Mouse (Mus musculus) forebrain, embryonic 10.5 days (tissue): ENCODE data around the gene Atg9b. TPM values are rescaled to one million over a fixed set of nuclear protein-coding genes. Genes with fewer than 3 reads are reported as not detected.
A peak's percentile ranks its signal among the peaks of the same experiment; 100 is the strongest.

Source experiments
- DNase-seq: peaks from one replicate; pipeline ENCODE4 v3.0.0-alpha.2; 2017; ENCODE audit warnings: low spot score; ENCODE audit errors: extremely low spot score
- H3K27ac ChIP-seq: fragments of 300-500 bp; sonication (generic); 2 replicates; pipeline ENCODE4 v1.5.1; 2016; ENCODE audit warnings: mild to moderate bottlenecking
- H3K27me3 ChIP-seq: fragments of 300-500 bp; sonication (generic); 2 replicates; pipeline ENCODE4 v1.6.1; 2016; ENCODE audit warnings: mild to moderate bottlenecking; ENCODE audit not compliant: poor library complexity, severe bottlenecking
- H3K36me3 ChIP-seq: fragments of 300-500 bp; sonication (generic); replicated peaks from 2 replicates; pipeline ENCODE4 v1.6.1; 2016; ENCODE audit warnings: mild to moderate bottlenecking, moderate library complexity
- H3K4me1 ChIP-seq: fragments of 300-500 bp; sonication (generic); 2 replicates; pipeline ENCODE4 v1.6.1; 2016
- H3K4me3 ChIP-seq: fragments of 300-500 bp; sonication (generic); 2 replicates; pipeline ENCODE4 v1.5.1; 2016; ENCODE audit warnings: mild to moderate bottlenecking, moderate library complexity
- H3K9me3 ChIP-seq: fragments of 300-500 bp; sonication (generic); 2 replicates; pipeline ENCODE4 v1.6.1; 2016; ENCODE audit warnings: mild to moderate bottlenecking, moderate library complexity
- WGBS: fragments of 180-500 bp; shearing (Covaris S2); methylation state at CpG from one replicate; pipeline ENCODE4 v1.1.7; 2016; 5-methylcytosine and 5-hydroxymethylcytosine counted together
- polyA plus RNA-seq: library from polyadenylated mRNA; unstranded; fragments of >200 nt; fragmentation: Nextera tagmentation; extraction: Ambion mirVana; gene quantifications from 2 replicates; pipeline ENCODE4 v1.2.1, GENCODE M21; 2016

The Atg9b gene
- polyA plus RNA-seq = 0.99 and 1.3 TPM in 2 replicates

GRCm38 (mm10) chr5:24391864-24392263 is at the start of gene Atg9b:
Gene Atg9b (minus strand): TSS chr5:24392143.
- WGBS = 83% methylated on average over 7 of the region's 7 CpGs
- peaks cover 47% of the 10 kb centered on the region for H3K4me1 ChIP-seq
- peaks cover 50% of the 10 kb centered on the region for H3K27me3 ChIP-seq
- no peak within 1 kb of the TSS for H3K4me3 ChIP-seq
- no peaks in the 10 kb centered on the region for H3K9me3 ChIP-seq
- DNase-seq = no peak
- no peak within 1 kb of the TSS for H3K27ac ChIP-seq
- H3K36me3 ChIP-seq = peaks cover 4% of the 10 kb centered on the region

GRCm38 (mm10) chr5:24441187-24441586 is 49.2 kb upstream of the Atg9b start:
- no peak overlapping the region for H3K4me3 ChIP-seq
- H3K9me3 ChIP-seq = no peaks in the 10 kb centered on the region; the same call in 1 of the 2 replicates
- no peak overlapping the region for H3K27ac ChIP-seq
- H3K4me1 ChIP-seq = peaks cover 26% of the 10 kb centered on the region
- H3K27me3 ChIP-seq = no peaks in the 10 kb centered on the region
- H3K36me3 ChIP-seq = peaks cover 76% of the 10 kb centered on the region
- DNase-seq = no peak
- WGBS = 93% methylated on average over 8 of the region's 8 CpGs

DNA sequence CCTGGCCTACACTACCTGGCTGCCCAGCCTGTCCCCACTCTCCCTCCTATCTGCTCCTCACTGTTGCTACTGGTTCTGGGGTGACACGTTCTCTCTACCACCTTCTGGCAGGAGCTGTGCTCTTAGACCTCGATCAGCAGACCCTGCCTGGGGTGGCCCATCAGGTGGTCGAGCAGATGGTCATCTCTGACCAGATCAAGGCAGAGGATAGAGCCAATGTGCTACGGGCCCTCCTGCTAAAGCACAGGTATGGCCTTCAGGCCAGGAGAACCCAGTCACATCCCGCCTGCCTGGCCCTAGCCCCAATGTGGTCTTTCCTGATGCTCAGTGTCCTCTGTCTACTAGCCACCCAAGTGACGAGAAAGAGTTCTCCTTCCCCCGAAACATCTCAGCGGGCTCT is 42.0 kb upstream of the Atg9b start:
- Histone ChIP-seq H3K4me3 (no peak overlapping the region), H3K36me3 (peaks cover 98% of the 10 kb centered on the region), H3K4me1 (peaks cover 3% of the 10 kb centered on the region), H3K27ac (no peak overlapping the region), H3K9me3 (no peaks in the 10 kb centered on the region), H3K27me3 (no peaks in the 10 kb centered on the region)
- no peak for DNase-seq
- 87% methylated on average over 8 of the region's 8 CpGs for WGBS

- no peak for DNase-seq
- H3K4me1 ChIP-seq = peaks cover 54% of the 10 kb centered on the region
- H3K9me3 ChIP-seq = no peaks in the 10 kb centered on the region
- 11% methylated on average over 9 of the region's 9 CpGs for WGBS
- peaks cover 19% of the 10 kb centered on the region for H3K27me3 ChIP-seq
- peaks cover 48% of the 10 kb centered on the region for H3K36me3 ChIP-seq
- peak overlapping the region; percentile 54; the same call in 1 of the 2 replicates for H3K27ac ChIP-seq
- H3K4me3 ChIP-seq = peak overlapping the region; percentile 75; the same call in 1 of the 2 replicates
These were observed 36.7 kb upstream of the Atg9b start for GRCm38 (mm10) chr5:24428596-24428995.

DNA sequence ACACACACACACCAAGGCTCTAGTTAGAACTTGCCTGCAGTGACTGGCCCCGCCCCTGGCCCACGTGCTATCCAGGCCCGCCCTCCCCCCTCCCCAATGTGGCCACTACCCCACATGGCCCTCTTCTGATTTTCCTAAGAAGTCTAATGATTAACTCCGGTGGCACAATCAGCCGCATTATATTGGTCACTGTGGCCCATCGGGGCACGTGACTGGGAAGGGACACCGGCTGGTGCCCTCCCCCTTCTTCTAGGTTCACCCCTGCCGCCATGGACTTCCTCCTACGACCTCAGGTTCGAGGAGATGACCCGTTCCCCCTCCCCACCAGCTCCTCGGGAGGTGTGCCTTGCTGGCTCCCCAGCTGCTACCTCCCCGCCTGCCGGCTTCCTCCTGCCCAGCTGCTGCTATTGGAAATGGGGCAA is 36.0 kb upstream of the Atg9b start:
- peaks cover 19% of the 10 kb centered on the region for H3K27me3 ChIP-seq
- 3% methylated on average over 15 of the region's 15 CpGs for WGBS
- H3K36me3 ChIP-seq = peaks cover 42% of the 10 kb centered on the region
- H3K4me1 ChIP-seq = peaks cover 59% of the 10 kb centered on the region
- no peaks in the 10 kb centered on the region for H3K9me3 ChIP-seq
- peak overlapping the region; percentile 54 for H3K27ac ChIP-seq
- peak overlapping the region; percentile 75 for H3K4me3 ChIP-seq
- peak; percentile 45 for DNase-seq

DNA sequence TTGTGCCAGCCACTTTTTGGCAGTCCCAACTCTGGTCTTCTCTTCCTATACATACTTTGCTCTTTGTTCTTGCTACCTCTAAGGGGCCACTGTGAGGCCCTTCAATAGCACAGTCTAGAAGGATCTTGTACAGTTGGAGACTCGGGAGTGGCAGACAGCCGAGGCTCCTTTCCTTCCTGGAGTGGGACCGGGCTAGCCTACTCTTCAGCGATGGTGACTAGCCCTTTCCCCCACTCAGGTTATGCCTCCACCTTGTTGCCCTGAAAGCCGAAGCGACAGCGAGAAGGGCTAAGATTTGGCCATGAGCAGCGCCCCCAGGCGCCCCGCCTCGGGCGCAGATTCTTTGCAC is 35.3 kb upstream of the Atg9b start:
- Histone ChIP-seq H3K4me1 (peaks cover 66% of the 10 kb centered on the region), H3K4me3 (peak overlapping the region; percentile 75), H3K27ac (peak overlapping the region; percentile 30), H3K9me3 (no peaks in the 10 kb centered on the region), H3K27me3 (peaks cover 19% of the 10 kb centered on the region), H3K36me3 (peaks cover 34% of the 10 kb centered on the region)
- WGBS = 7% methylated on average over 12 of the region's 12 CpGs
- no peak for DNase-seq

DNA sequence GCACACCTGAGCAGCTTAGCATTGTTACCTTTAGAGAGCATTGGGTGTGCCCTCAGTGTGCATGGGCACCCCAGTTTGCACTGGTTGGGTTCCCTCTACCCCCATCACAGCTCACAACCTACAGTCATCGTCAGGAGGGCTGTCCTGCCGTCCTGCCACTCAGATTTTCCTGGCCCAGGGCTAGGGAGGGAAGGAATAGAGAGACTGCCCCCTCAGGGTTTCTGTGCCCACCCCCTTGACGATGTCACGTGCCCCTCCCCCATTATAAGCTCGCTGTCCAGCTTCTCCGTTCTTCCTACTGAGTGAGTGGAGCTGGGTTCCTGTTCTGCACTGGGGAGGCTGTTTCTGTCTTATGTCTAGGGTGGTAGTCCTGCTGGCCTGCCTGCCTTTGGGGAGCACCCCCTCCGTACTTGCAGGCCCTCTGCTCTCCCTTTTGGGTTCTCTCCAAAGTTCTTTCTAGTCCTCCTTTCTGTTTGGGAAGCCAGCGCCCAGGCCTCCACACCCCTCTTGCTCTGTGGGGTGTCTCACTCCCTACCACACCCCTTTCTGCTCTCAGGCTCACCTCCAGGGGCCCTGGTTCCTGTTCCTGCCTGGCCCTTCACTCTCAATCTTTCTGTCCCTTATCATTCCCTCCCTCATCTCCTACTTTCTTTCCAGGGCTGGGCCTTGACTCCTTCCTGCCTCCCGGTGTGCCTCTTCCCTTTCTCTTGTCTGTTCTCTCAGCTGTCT is 34.8 kb upstream of the Atg9b start:
- H3K36me3 ChIP-seq = peaks cover 32% of the 10 kb centered on the region
- peaks cover 19% of the 10 kb centered on the region for H3K27me3 ChIP-seq
- H3K4me1 ChIP-seq = peaks cover 69% of the 10 kb centered on the region
- H3K27ac ChIP-seq = peak overlapping the region; percentile 85; the same call in 1 of the 2 replicates
- WGBS = 10% methylated on average over 9 of the region's 9 CpGs
- no peak for DNase-seq
- H3K4me3 ChIP-seq = peak overlapping the region; percentile 75
- no peaks in the 10 kb centered on the region for H3K9me3 ChIP-seq

DNA sequence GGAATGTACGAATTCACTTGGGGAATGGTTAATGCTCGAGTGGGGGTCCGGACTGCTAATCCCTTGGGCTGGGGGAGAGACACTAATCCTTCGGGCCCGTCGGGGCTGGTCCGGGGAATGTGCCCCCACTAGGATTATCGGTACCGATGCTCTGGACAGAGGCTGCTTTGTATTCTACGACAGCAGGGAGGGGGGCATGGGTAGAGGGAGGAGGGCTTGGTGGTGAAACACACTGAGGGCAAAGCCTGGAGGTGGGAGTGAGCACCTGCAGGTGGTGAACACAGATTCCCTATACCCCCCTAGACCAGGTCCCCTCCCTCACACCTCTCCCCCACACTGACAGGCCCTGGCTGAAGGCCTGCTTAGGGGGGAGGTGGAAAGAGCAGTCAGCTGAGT is 34.1 kb upstream of the Atg9b start:
- peak overlapping the region; percentile 85 for H3K27ac ChIP-seq
- peak; percentile 38 for DNase-seq
- 2% methylated on average over 10 of the region's 10 CpGs for WGBS

GRCm38 (mm10) chr5:24425421-24426036 is 33.6 kb upstream of the Atg9b start:
- WGBS = under 1% methylated on average over 29 of the region's 30 CpGs
- peak; percentile 70 for DNase-seq
- H3K9me3 ChIP-seq = no peaks in the 10 kb centered on the region
- H3K4me1 ChIP-seq = peaks cover 69% of the 10 kb centered on the region
- peak overlapping the region; percentile 75 for H3K4me3 ChIP-seq
- peaks cover 19% of the 10 kb centered on the region for H3K27me3 ChIP-seq
- H3K27ac ChIP-seq = peak overlapping the region; percentile 85
- H3K36me3 ChIP-seq = peaks cover 32% of the 10 kb centered on the region

More for the DNA sequence above, 34.1 kb upstream of the Atg9b start:
- Histone ChIP-seq H3K4me3 (peak overlapping the region; percentile 75), H3K4me1 (peaks cover 69% of the 10 kb centered on the region), H3K36me3 (peaks cover 32% of the 10 kb centered on the region), H3K27me3 (peaks cover 19% of the 10 kb centered on the region), H3K9me3 (no peaks in the 10 kb centered on the region)

DNA sequence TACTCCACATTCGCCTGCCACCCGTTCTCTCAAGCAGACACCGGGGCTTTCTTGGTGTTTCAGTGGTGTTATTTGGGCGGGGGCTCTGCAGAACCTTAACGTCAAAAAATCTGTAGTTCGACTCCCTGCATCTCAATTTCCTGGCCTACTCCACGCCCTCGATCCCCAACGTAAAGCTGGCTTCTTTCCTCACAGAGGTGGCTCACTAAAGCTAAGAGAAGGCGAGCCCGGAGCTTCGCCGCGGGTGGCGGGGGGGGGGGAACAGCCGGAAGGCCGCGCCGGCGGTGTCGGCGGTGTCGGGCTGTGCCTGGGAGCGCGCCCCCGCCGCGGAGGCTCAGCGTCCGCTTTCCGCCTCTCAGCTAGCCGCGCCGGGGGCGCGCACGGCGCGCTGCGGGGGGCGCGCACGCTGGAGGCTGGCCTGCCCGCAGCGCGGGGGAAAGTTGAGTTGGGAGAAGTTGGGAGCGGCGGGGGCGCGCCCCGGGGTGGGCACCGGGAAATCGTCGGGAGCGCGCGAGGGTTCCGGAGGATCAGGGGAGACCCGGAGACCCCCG is 33.0 kb upstream of the Atg9b start:
- DNase-seq = peak; percentile 75
- Histone ChIP-seq H3K36me3 (peaks cover 32% of the 10 kb centered on the region), H3K27me3 (peaks cover 19% of the 10 kb centered on the region), H3K4me3 (peak overlapping the region; percentile 75), H3K9me3 (no peaks in the 10 kb centered on the region), H3K27ac (peak overlapping the region; percentile 85), H3K4me1 (peaks cover 69% of the 10 kb centered on the region)
- 1% methylated on average over 57 of the region's 60 CpGs for WGBS

DNA sequence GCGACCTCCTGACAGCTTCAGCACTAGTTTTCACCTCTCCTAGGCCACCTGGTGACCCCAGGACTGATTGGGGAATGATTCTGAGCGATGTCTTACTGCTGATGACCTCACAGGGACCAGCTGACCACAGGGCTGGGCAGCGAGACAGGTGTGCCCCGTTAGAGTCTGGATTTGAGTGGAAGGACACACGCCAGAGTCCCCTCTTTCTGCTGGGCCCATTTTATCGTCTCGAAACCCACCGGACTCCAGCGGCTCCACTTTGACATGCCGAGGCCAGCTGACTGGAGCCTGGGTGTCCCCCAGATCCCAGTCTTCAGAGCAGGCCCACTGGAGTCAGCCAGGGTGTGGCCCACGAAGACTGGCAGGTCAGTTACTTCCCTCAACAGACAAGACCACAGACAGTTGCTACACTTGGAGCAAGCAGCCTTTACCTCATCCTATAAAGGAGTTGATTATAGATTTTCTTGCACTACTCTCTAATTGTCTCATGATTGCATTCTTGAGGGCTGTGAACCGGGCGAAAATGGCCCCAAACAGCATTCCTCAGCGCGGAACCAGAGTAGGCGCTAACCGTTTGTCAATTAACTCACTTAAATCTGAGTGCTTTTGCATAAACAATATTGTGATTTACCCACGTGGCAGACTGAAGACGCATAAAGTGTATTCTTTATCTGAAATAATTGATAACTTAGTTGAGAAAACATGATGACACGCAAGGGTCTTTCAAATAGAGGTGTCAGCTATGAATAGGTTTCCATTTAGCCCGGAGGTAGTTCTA is 32.2 kb upstream of the Atg9b start:
- Histone ChIP-seq H3K9me3 (no peaks in the 10 kb centered on the region), H3K27me3 (peaks cover 19% of the 10 kb centered on the region), H3K36me3 (peaks cover 32% of the 10 kb centered on the region), H3K4me3 (peak overlapping the region; percentile 75), H3K4me1 (peaks cover 68% of the 10 kb centered on the region), H3K27ac (peak overlapping the region; percentile 85)
- DNase-seq = no peak
- WGBS = 14% methylated on average over 21 of the region's 21 CpGs

- H3K4me1 ChIP-seq = peaks cover 60% of the 10 kb centered on the region
- under 1% methylated on average over 46 of the region's 46 CpGs for WGBS
- peak within 1 kb of the TSS; percentile 85 for H3K27ac ChIP-seq
- peaks cover 36% of the 10 kb centered on the region for H3K36me3 ChIP-seq
- H3K27me3 ChIP-seq = peaks cover 19% of the 10 kb centered on the region
- peak within 1 kb of the TSS; percentile 75 for H3K4me3 ChIP-seq
- peak; percentile 99 for DNase-seq
- no peaks in the 10 kb centered on the region for H3K9me3 ChIP-seq
These were observed 31.4 kb upstream of the Atg9b start, which contains the start of the genes Cdk5 and Slc4a2 for GRCm38 (mm10) chr5:24423129-24424003. Gene Cdk5 (minus strand): TSS chr5:24423530. Gene Slc4a2 (plus strand): TSS chr5:24423837.
